Mouse (Mus musculus) cerebellum, adult 2 months (tissue): ENCODE measurements around the gene Secisbp2l.

Source experiments
- CTCF ChIP-seq: fragments of 200-500 bp; IDR thresholded peaks from 2 replicates; pipeline ENCODE4 v1.5.1; 2011; ENCODE audit warnings: low read depth, mild to moderate bottlenecking, control low read depth, low read length, moderate library complexity, borderline replicate concordance; ENCODE audit not compliant: insufficient read depth
- POLR2A ChIP-seq: fragments of 200-500 bp; IDR thresholded peaks from 2 replicates; pipeline ENCODE4 v1.6.1; 2011; ENCODE audit warnings: low read length, control low read depth, borderline replicate concordance; ENCODE audit not compliant: insufficient read depth

GRCm38 (mm10) chr2:125724546-125725114, 58.0 kb downstream of the Secisbp2l start:
- TF ChIP-seq CTCF (no peak), POLR2A (no peak)
